Mouse (Mus musculus) bone marrow, adult 2 months (tissue): Measurements from ENCODE around the gene Rasip1. TPM values are rescaled to one million over a fixed set of nuclear protein-coding genes. Genes with fewer than 3 reads are reported as not detected.
A peak's percentile ranks its signal among the peaks of the same experiment; 100 is the strongest.

ENCODE experiments used
- H3K27ac ChIP-seq: fragments of 200-500 bp; 2 replicates; pipeline ENCODE4 v1.5.1; 2012; ENCODE audit warnings: low read depth, mild to moderate bottlenecking, control low read depth, inconsistent platforms, low read length; ENCODE audit not compliant: control insufficient read depth, poor library complexity, insufficient read depth
- H3K4me1 ChIP-seq: fragments of 200-500 bp; 2 replicates; pipeline ENCODE4 v1.6.1; 2011; ENCODE audit warnings: low read length; ENCODE audit not compliant: control insufficient read depth, insufficient read depth
- H3K4me3 ChIP-seq: fragments of 200-500 bp; replicated peaks from 2 replicates; pipeline ENCODE3; 2011; ENCODE audit warnings: mild to moderate bottlenecking, low read depth, low read length, control low read depth; ENCODE audit not compliant: control insufficient read depth
- CTCF ChIP-seq: fragments of 200-500 bp; IDR thresholded peaks from 2 replicates; pipeline ENCODE4 v1.5.1; 2011; ENCODE audit warnings: low read length, control low read depth; ENCODE audit not compliant: control insufficient read depth, insufficient read depth
- POLR2A ChIP-seq: fragments of 200-500 bp; IDR thresholded peaks from 2 replicates; pipeline ENCODE4 v1.6.1; 2011; ENCODE audit warnings: low read depth, mild to moderate bottlenecking, control low read depth, low read length, borderline replicate concordance; ENCODE audit not compliant: control insufficient read depth
- WGBS: fragments of 180-500 bp; shearing (Covaris S2); methylation state at CpG from one replicate; pipeline ENCODE4 v1.1.7; 2018; 5-methylcytosine and 5-hydroxymethylcytosine counted together
- polyA plus RNA-seq: library from polyadenylated mRNA; stranded (reverse); fragments of >200 nt; gene quantifications from 2 replicates; pipeline ENCODE4 v1.2.4, GENCODE M21; 2011; ENCODE audit warnings: low replicate concordance; ENCODE audit not compliant: missing spikeins, insufficient read depth, insufficient read length

The Rasip1 gene
- polyA plus RNA-seq, 1 experiment, result 5.9 TPM

GRCm38 (mm10) chr7:45617042-45617695 is 10.1 kb upstream of the Rasip1 start, which contains the start of gene Fut1:
Fut1 (plus strand) TSS chr7:45617289.
- 23% methylated on average over 31 of the region's 31 CpGs for WGBS
- no peak within 1 kb of the TSS for H3K4me3 ChIP-seq
- H3K27ac ChIP-seq, result no peak within 1 kb of the TSS
- TF ChIP-seq CTCF (no peak), POLR2A (no peak)
- no peaks in the 10 kb centered on the region for H3K4me1 ChIP-seq

DNA sequence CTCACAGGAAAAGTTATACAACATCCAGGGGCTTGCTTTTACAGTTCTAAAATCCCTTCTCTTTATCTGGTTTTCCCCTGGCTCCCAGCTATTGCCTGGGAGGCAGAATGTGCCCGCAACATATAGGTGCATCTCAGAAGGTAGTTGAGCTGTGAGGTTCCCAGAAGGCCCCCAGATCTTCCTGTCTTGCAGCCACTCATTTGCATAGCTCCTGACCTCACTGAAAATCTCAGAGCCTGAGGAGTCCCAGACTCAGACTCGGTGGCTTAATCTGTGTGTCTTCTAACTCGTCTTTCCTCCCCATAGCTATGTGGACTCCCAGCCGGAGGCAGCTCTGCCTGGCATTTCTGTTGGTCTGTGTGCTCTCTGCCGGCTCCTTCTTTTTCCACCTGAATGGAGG is 9.0 kb upstream of the Rasip1 start:
- Histone ChIP-seq H3K27ac (no peak overlapping the region), H3K4me3 (no peak overlapping the region), H3K4me1 (no peaks in the 10 kb centered on the region)
- WGBS, result 72% methylated on average over 5 of the region's 5 CpGs
- TF ChIP-seq CTCF (no peak), POLR2A (no peak)

DNA sequence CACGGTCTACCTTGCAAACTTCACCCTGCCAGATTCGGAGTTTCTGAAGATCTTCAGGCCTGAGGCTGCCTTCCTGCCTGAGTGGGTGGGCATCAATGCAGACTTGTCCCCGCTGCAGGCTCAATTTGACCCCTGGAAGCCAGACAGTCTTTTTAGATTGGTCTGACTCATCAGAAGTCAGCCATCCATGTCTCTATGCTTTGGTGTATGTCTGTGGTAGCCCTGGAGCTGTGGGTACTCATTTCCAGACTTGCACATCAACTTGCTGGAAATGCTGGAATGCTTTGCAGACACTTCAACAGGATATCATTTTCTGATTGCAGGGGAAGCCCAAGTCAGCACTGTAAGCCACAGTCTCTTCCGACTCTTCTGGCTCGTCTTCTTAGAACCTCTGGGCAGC is 7.7 kb upstream of the Rasip1 start:
- Histone ChIP-seq H3K4me3 (no peak overlapping the region), H3K4me1 (no peaks in the 10 kb centered on the region), H3K27ac (no peak overlapping the region)
- TF ChIP-seq POLR2A (no peak), CTCF (no peak)
- 86% methylated on average over 5 of the region's 5 CpGs for WGBS

- H3K4me1 ChIP-seq, result no peaks in the 10 kb centered on the region
- TF ChIP-seq POLR2A (no peak), CTCF (no peak)
- no peak within 1 kb of the TSS for H3K27ac ChIP-seq
- 43% methylated on average over 9 of the region's 9 CpGs for WGBS
- H3K4me3 ChIP-seq, result no peak within 1 kb of the TSS
Measured at GRCm38 (mm10) chr7:45621443-45621842, 5.8 kb upstream of the Rasip1 start, which contains the start of gene Izumo1. Izumo1 (plus strand) TSS chr7:45621811.

GRCm38 (mm10) chr7:45623507-45623906 is 3.8 kb upstream of the Rasip1 start:
- H3K4me3 ChIP-seq, result no peak overlapping the region
- TF ChIP-seq POLR2A (no peak), CTCF (no peak)
- 89% methylated on average over 11 of the region's 11 CpGs for WGBS
- no peak overlapping the region for H3K27ac ChIP-seq
- H3K4me1 ChIP-seq, result no peaks in the 10 kb centered on the region

GRCm38 (mm10) chr7:45624718-45625117 is 2.6 kb upstream of the Rasip1 start:
- Histone ChIP-seq H3K4me3 (no peak overlapping the region), H3K4me1 (no peaks in the 10 kb centered on the region), H3K27ac (no peak overlapping the region)
- TF ChIP-seq POLR2A (no peak), CTCF (no peak)
- 86% methylated on average over 3 of the region's 3 CpGs for WGBS

- TF ChIP-seq POLR2A (no peak), CTCF (no peak)
- Histone ChIP-seq H3K4me1 (no peaks in the 10 kb centered on the region), H3K4me3 (no peak overlapping the region), H3K27ac (no peak overlapping the region)
- 74% methylated on average over 8 of the region's 8 CpGs for WGBS
Measured at GRCm38 (mm10) chr7:45625481-45625880, 1.8 kb upstream of the Rasip1 start.

GRCm38 (mm10) chr7:45626571-45627076 is 664 bp upstream of the Rasip1 start:
- no peaks in the 10 kb centered on the region for H3K4me1 ChIP-seq
- WGBS, result 84% methylated on average over 7 of the region's 7 CpGs
- TF ChIP-seq CTCF (no peak), POLR2A (no peak)
- no peak overlapping the region for H3K27ac ChIP-seq
- no peak overlapping the region for H3K4me3 ChIP-seq

- Histone ChIP-seq H3K4me3 (peak overlapping the region; percentile 64), H3K27ac (peak overlapping the region; percentile 24; the same call in 1 of the 2 replicates)
Measured at GRCm38 (mm10) chr7:45628364-45629294, 1.3 kb downstream of the Rasip1 start.

More at GRCm38 (mm10) chr7:45628364-45629294, 1.3 kb downstream of the Rasip1 start:
- TF ChIP-seq CTCF (peak; percentile 90), POLR2A (peak; percentile 51; the same call in 1 of the 2 replicates)
- 2% methylated on average over 105 of the region's 105 CpGs for WGBS
- no peaks in the 10 kb centered on the region for H3K4me1 ChIP-seq
